ENCODE assay signal across 8 mouse cellular contexts in the genomic region with DNA sequence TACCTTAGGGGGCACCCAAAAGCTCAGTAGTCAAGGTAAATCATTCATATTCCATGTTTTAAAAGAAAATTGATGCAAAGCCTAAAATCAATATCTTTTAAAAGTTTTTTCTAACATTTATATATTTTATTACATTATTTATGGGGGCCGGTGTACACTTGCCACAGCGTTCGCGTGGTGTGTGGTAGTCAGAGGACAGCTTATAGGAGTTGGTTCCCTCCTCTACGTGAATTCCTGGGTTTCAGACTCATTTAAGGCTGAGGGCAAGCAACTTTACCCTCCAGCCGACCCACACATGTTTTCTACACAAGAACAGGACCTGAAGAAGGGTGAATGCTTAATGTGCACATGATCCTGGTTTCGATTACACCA. TPM values are rescaled to one million over a fixed set of nuclear protein-coding genes. Genes with fewer than 3 reads are reported as not detected.
DNase-seq lines count a peak whose midpoint lies in the region; ATAC-seq and TF ChIP-seq lines count a peak whose summit lies in the region.

No protein-coding gene starts in this region.

- TF ChIP-seq POLR2A in cerebellum, adult 2 months (IDR thresholded peaks at IDR 0.05; ENCODE audit: borderline replicate concordance, insufficient read depth, low read length): no peak
- no peak for TF ChIP-seq POLR2A in testis, adult 2 months (IDR thresholded peaks at IDR 0.05; ENCODE audit: control insufficient read depth, low read depth, low read length)

- H3K36me3 ChIP-seq in testis, adult 2 months (ENCODE audit: control insufficient read depth, insufficient read depth, low read length): no peaks in the 10 kb centered on the region
- no peaks in the 10 kb centered on the region for H3K36me3 ChIP-seq in liver, embryonic 11.5 days (ENCODE audit: control insufficient read depth, insufficient read depth, low read length)

- H3K4me2 ChIP-seq in liver, embryonic 11.5 days: peak overlapping the region; percentile 82

- peaks cover 7% of the 10 kb centered on the region; the same call in 1 of the 2 replicates for H3K4me1 ChIP-seq in cerebellum, adult 2 months (ENCODE audit: control insufficient read depth, insufficient read depth, low read length)
- peaks cover 8% of the 10 kb centered on the region for H3K4me1 ChIP-seq in testis, adult 2 months (ENCODE audit: control insufficient read depth, insufficient read depth, low read length)
- peaks cover 34% of the 10 kb centered on the region for H3K4me1 ChIP-seq in liver, embryonic 11.5 days (replicated peaks; ENCODE audit: control insufficient read depth, insufficient read depth, low read length)

- no peaks in the 10 kb centered on the region for H3K9me3 ChIP-seq in liver, embryonic 11.5 days (ENCODE audit: control insufficient read depth, low read length)

- intact Hi-C loops in left cerebral cortex, postnatal 14 days (cut with DNase I): no loop called here

- H3K27ac ChIP-seq in cerebellum, adult 2 months (ENCODE audit: insufficient read depth, low read length): peak overlapping the region; percentile 26; the same call in 1 of the 2 replicates
- peak overlapping the region; percentile 86 for H3K27ac ChIP-seq in testis, adult 2 months (ENCODE audit: control insufficient read depth, insufficient read depth, low read depth, low read length)
- peak overlapping the region; percentile 77 for H3K27ac ChIP-seq in liver, embryonic 11.5 days (ENCODE audit: low read depth, low read length)

- H3K4me3 ChIP-seq in cerebellum, adult 2 months (replicated peaks; ENCODE audit: insufficient read depth, low read depth, low read length): peak overlapping the region; percentile 79
- H3K4me3 ChIP-seq in testis, adult 2 months (ENCODE audit: control insufficient read depth, low read depth, low read length): peak overlapping the region; percentile 97
- H3K4me3 ChIP-seq in liver, embryonic 11.5 days (ENCODE audit: low read depth, low read length): peak overlapping the region; percentile 74

- no peak for TF ChIP-seq CTCF in cerebellum, adult 2 months (IDR thresholded peaks at IDR 0.05; ENCODE audit: borderline replicate concordance, insufficient read depth, low read depth, low read length)
- no peak for TF ChIP-seq CTCF in testis, adult 2 months (IDR thresholded peaks at IDR 0.05; ENCODE audit: control insufficient read depth, insufficient read depth, insufficient replicate concordance, low read depth, low read length)

- H3K9ac ChIP-seq in liver, embryonic 11.5 days (ENCODE audit: low read depth, low read length): peak overlapping the region; percentile 67

- no peaks in the 10 kb centered on the region for H3K27me3 ChIP-seq in cerebellum, adult 2 months (ENCODE audit: control insufficient read depth, insufficient read depth, low read length)
- H3K27me3 ChIP-seq in testis, adult 2 months (ENCODE audit: control insufficient read depth, insufficient read depth, low read length): no peaks in the 10 kb centered on the region
- no peaks in the 10 kb centered on the region for H3K27me3 ChIP-seq in liver, embryonic 11.5 days (replicated peaks; ENCODE audit: control insufficient read depth, insufficient read depth, low read length)

- 17% methylated on average over 7 of the region's 7 CpGs for WGBS in cerebellum, adult 2 months
- WGBS in liver, embryonic 11.5 days: 16% methylated on average over 7 of the region's 7 CpGs

- ATAC-seq in liver, embryonic 11.5 days (replicated peaks; ENCODE audit: low FRiP score): no peak

- DNase-seq in cerebellum, adult 2 months: no peak
- DNase-seq in cerebellum, adult 9-10 months: no peak
- no peak for DNase-seq in testis, postnatal 14 days (ENCODE audit: low spot score)
- DNase-seq in liver, embryonic 11.5 days (ENCODE audit: low spot score): no peak
- DNase-seq in embryo, embryonic 10 days (ENCODE audit: low spot score): no peak
- no peak for DNase-seq in thymus, postnatal 25 days
- no peak for DNase-seq in left cerebral cortex, postnatal 14 days (ENCODE audit: low spot score in 2 of 2)

RNA-seq across cellular contexts. Expression of a gene that starts 0.7 kb away (rescaled TPM):
- polyA plus RNA-seq in cerebellum, adult 2 months (2012; rRNA removed): 53.5 and 56.8 TPM in 2 replicates
- polyA plus RNA-seq in testis, adult 2 months (2012; rRNA removed): 28.0 and 30.7 TPM in 2 replicates
- polyA plus RNA-seq in liver, embryonic 11.5 days (2014; fragmentation: Nextera tagmentation; extraction: Ambion mirVana): 25.0 and 25.7 TPM in 2 replicates
- 10 to 100 TPM; 19.6 to 20.8 TPM for total RNA-seq in left cerebral cortex, postnatal 14 days (2021)

RNA-seq across cellular contexts. Expression of a gene that starts 10.5 kb away (rescaled TPM):
- polyA plus RNA-seq in cerebellum, adult 2 months (2012; rRNA removed): 249 and 283 TPM in 2 replicates
- polyA plus RNA-seq in testis, adult 2 months (2012; rRNA removed): 1.2 and 1.5 TPM in 2 replicates
- polyA plus RNA-seq in liver, embryonic 11.5 days (2014; fragmentation: Nextera tagmentation; extraction: Ambion mirVana): 0.75 and 0.89 TPM in 2 replicates
- 10 to 100 TPM; 39.9 TPM for total RNA-seq in left cerebral cortex, postnatal 14 days (2021)

RNA-seq across cellular contexts. Expression of a gene that starts 19.9 kb away (rescaled TPM):
- polyA plus RNA-seq in cerebellum, adult 2 months (2012; rRNA removed): 57.3 and 63.7 TPM in 2 replicates
- polyA plus RNA-seq in testis, adult 2 months (2012; rRNA removed): 6.4 and 7.0 TPM in 2 replicates
- 3.2 and 3.4 TPM in 2 replicates for polyA plus RNA-seq in liver, embryonic 11.5 days (2014; fragmentation: Nextera tagmentation; extraction: Ambion mirVana)
- 1 to 10 TPM; 7.2 to 7.5 TPM for total RNA-seq in left cerebral cortex, postnatal 14 days (2021)

RNA-seq across cellular contexts. Expression of a gene that starts 29.4 kb away (rescaled TPM):
- polyA plus RNA-seq in cerebellum, adult 2 months (2012; rRNA removed): 0.65 and 0.97 TPM in 2 replicates
- polyA plus RNA-seq in testis, adult 2 months (2012; rRNA removed): 8.5 and 8.9 TPM in 2 replicates
- not detected in 2 replicates for polyA plus RNA-seq in liver, embryonic 11.5 days (2014; fragmentation: Nextera tagmentation; extraction: Ambion mirVana)
- total RNA-seq in left cerebral cortex, postnatal 14 days (2021): under 1 TPM in 1 of 2 experiments, not detected in 1; 0.38 TPM

RNA-seq across cellular contexts. Expression of a gene that starts 44.3 kb away (rescaled TPM):
- polyA plus RNA-seq in cerebellum, adult 2 months (2012; rRNA removed): 1.4 TPM in 2 replicates
- 3.7 and 4.1 TPM in 2 replicates for polyA plus RNA-seq in testis, adult 2 months (2012; rRNA removed)
- 0.52 and 0.64 TPM in 2 replicates for polyA plus RNA-seq in liver, embryonic 11.5 days (2014; fragmentation: Nextera tagmentation; extraction: Ambion mirVana)
- under 1 TPM; 0.33 to 0.44 TPM for total RNA-seq in left cerebral cortex, postnatal 14 days (2021)

Comparison
In these comparisons a context has a peak if more than half of its experiments do, and no peak if none do; other contexts are left out.
1. H3K27ac ChIP-seq: peak in every context shown above with its lines; median percentile 86 in testis, adult 2 months; 77 in liver, embryonic 11.5 days; 26 in cerebellum, adult 2 months.
2. RNA of a gene that starts 10.5 kb away (polyA plus RNA-seq): 249 to 283 TPM in cerebellum, adult 2 months; 1.2 to 1.5 TPM in testis, adult 2 months and 0.75 to 0.89 TPM in liver, embryonic 11.5 days; every median in the first group is over 10 times any median in the second.
3. Peak in every context shown above with its lines, with median percentiles within 50 percentile points of each other: H3K4me3 ChIP-seq.